Mouse (Mus musculus) liver, embryonic 14.5 days (tissue): ENCODE measurements at regions not wholly inside any gene's neighbourhood (a gene's known extent, or its start where the extent isn't known, plus 50 kb on each side); places are given as distances from the start of the nearest gene placed in this dataset.

Experiments used
- CTCF ChIP-seq: IDR thresholded peaks from 2 replicates; pipeline ENCODE4 v1.5.1; 2016; ENCODE audit warnings: antibody characterized with exemption, low read depth, control low read depth
- EP300 ChIP-seq: IDR thresholded peaks from 2 replicates; pipeline ENCODE4 v1.6.1; 2016; ENCODE audit warnings: antibody characterized with exemption, low read depth

- TF ChIP-seq CTCF (no peak), EP300 (no peak)
These were observed 134.5 kb upstream of the Max start for GRCm38 (mm10) chr12:77096461-77096860.
